Mouse (Mus musculus): ENCODE measurements around the gene Golga5. TPM values are rescaled to one million over a fixed set of nuclear protein-coding genes. Genes with fewer than 3 reads are reported as not detected.
A peak's percentile ranks its signal among the peaks of the same experiment; 100 is the strongest.
"Not testable (repeated sequence)": the region's sequence is repeated elsewhere in the genome, so short reads cannot be mapped to it uniquely, and the experiment has no call there.

Gene Golga5
- total RNA-seq, 2 experiments from 2014 or later = 29.5 to 31.3 TPM

- DNase-seq (ENCODE audit: low spot score) = no peak
These were observed 25.3 kb upstream of the Golga5 start for GRCm38 (mm10) chr12:102443676-102444075.

GRCm38 (mm10) chr12:102445436-102445835, 23.5 kb upstream of the Golga5 start:
- DNase-seq (ENCODE audit: low spot score) = no peak

- DNase-seq (ENCODE audit: low spot score) = peak; percentile 39
These were observed 18.5 kb upstream of the Golga5 start for GRCm38 (mm10) chr12:102450437-102450836.

GRCm38 (mm10) chr12:102451126-102451851, 17.6 kb upstream of the Golga5 start:
- no peak for DNase-seq (ENCODE audit: low spot score)

- DNase-seq (ENCODE audit: low spot score) = peak; percentile 52
These were observed 15.4 kb upstream of the Golga5 start for GRCm38 (mm10) chr12:102453581-102453980.

GRCm38 (mm10) chr12:102456467-102457193, 12.3 kb upstream of the Golga5 start:
- no peak for DNase-seq (ENCODE audit: low spot score)

- no peak for DNase-seq (ENCODE audit: low spot score)
These were observed 8.9 kb upstream of the Golga5 start for GRCm38 (mm10) chr12:102460014-102460413.

GRCm38 (mm10) chr12:102461177-102461576, 7.8 kb upstream of the Golga5 start:
- DNase-seq (ENCODE audit: low spot score) = no peak

- no peak for DNase-seq (ENCODE audit: low spot score)
These were observed 4.3 kb upstream of the Golga5 start for GRCm38 (mm10) chr12:102464650-102465049.

- no peak for DNase-seq (ENCODE audit: low spot score)
These were observed 799 bp upstream of the Golga5 start for GRCm38 (mm10) chr12:102468136-102468535.

GRCm38 (mm10) chr12:102474411-102474810, 5.5 kb downstream of the Golga5 start:
- DNase-seq (ENCODE audit: low spot score) = no peak

GRCm38 (mm10) chr12:102480481-102480880, 11.5 kb downstream of the Golga5 start:
- no peak for DNase-seq (ENCODE audit: low spot score)

- DNase-seq (ENCODE audit: low spot score) = no peak
These were observed 16.0 kb downstream of the Golga5 start for GRCm38 (mm10) chr12:102484946-102485345.

GRCm38 (mm10) chr12:102491911-102492310, 23.0 kb downstream of the Golga5 start:
- DNase-seq (ENCODE audit: low spot score) = no peak

GRCm38 (mm10) chr12:102495754-102496153, 26.8 kb downstream of the Golga5 start:
- DNase-seq (ENCODE audit: low spot score) = not testable (repeated sequence)

- DNase-seq (ENCODE audit: low spot score) = no peak
These were observed 29.0 kb downstream of the Golga5 start for GRCm38 (mm10) chr12:102497905-102498304.

GRCm38 (mm10) chr12:102498726-102499125, 29.8 kb downstream of the Golga5 start:
- peak; percentile 48 for DNase-seq (ENCODE audit: low spot score)

GRCm38 (mm10) chr12:102499210-102499609, 30.3 kb downstream of the Golga5 start:
- no peak for DNase-seq (ENCODE audit: low spot score)

GRCm38 (mm10) chr12:102499723-102500122, 30.8 kb downstream of the Golga5 start:
- DNase-seq (ENCODE audit: low spot score) = no peak

- no peak for DNase-seq (ENCODE audit: low spot score)
These were observed 32.1 kb downstream of the Golga5 start for GRCm38 (mm10) chr12:102501038-102501437.

GRCm38 (mm10) chr12:102501848-102502595, 33.1 kb downstream of the Golga5 start:
- no peak for DNase-seq (ENCODE audit: low spot score)

- no peak for DNase-seq (ENCODE audit: low spot score)
These were observed 36.3 kb downstream of the Golga5 start for GRCm38 (mm10) chr12:102505131-102505713.
